Mouse (Mus musculus) kidney, postnatal 25 days (tissue): ENCODE results near the gene Cacna2d3.

Experiments used
- DNase-seq, 2 experiments: peaks; one replicate each; pipeline ENCODE4 v3.0.0; 2021; ENCODE audit warnings: mixed read lengths in 2 of 2

Gene Cacna2d3

DNA sequence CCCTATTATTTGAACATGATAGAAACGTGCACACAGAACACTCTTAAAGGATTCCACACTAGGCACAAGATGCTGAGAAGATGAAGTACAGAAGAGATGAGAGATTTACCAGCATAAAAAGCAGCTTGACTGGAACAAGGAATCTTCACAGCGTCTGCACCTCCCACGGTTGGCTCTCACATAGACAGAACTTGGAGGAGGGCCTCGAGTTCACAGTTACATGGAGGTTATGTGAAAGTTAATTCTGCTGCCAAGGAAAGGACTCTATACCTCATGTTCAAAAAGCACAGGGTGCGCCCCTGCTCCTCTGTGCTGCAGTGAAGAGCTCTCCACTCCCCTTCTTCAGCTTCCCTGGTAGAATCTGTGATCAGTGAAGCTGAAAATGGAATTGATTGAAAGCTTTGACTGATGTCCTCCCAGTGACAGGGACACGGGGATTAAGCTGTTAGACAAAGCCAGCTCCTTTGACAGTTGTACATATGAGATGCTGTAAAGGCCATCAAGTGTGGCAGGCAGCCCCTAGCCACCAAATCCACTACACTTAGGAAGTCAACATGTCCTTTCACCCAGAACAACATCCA, 243.2 kb downstream of the Cacna2d3 start:
- DNase-seq, result no peak

DNA sequence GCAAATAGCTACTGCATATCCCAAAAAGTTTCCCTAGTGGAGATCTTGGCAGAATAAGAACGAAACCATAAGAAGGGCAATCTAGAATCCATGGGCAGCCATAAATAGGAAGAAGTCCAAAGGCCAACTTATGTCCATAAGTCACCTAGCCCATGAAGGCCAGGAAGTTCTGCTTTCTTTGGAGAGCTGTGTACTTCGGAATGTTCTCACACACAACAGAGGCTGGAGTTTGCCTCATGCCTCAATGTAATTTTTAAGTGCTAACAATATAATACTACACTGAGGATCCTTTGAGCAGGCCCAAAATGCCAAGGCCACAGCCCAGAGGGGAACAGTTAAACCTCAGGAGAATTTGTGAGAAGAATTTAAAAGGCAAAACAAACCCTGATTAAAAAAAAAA, 257.4 kb downstream of the Cacna2d3 start:
- no peak for DNase-seq

DNA sequence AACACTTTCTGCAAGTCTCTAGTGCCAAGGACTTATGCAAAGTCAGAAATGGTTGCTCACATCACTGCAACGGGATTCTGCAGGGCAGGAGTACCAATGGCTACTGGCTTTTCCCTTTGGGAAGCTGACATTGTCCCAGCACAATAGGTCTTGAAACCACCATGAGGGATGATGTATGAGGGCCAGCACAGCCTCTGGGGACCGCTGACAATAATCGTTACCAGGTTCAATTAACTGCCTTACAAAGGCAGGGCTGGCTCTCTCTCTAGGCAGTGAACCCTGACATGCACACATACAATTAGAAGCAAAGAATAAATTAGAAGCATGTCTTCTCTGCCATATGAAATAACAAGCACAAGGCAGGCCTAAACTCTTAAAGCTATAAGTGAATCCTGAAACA, 272.5 kb downstream of the Cacna2d3 start:
- DNase-seq, result no peak

DNA sequence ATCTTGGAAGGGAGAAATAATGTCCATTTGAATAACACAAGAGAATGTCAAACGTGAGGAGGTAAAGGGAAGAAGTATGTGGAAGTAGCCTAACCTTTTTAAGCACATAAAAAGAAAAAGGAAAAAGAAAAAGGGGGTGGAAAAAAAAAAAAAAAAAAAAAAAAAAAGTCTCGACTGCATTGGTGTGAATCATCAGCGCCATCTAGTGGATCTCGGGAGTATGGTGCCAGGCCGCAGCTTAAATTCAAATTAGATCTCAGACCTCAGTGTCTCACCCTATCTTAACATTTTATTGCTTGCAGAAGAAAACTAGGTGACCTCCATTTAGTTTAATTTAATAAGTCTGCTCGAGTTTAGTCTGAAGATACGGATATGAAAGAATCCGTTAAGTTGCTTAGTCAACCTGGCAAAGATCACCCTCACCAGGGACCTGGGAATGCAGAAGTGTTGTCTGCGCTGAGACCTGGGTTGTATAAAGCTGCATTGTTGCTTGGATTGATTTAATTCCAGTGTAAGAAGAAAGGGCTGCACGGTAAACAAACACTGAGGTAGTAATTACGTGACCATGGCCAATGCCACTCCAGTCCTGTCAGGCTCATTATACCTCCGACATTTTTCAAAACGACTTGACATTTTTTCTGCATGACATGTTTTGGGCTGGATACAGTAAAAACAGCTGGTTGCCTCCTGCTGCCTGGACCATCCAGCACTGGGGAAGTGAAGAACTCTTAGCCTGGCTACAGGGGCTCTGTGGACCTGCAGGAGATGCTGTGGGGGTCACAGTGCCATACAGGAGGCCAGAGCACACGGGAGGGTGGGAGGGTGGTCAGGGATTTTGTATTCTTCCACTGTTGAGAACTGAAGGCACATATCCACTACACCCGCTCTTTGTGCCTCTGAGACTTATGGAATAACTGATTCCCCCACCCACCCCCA, 278.3 kb downstream of the Cacna2d3 start:
- peak; percentile 45 to 69 for DNase-seq

DNA sequence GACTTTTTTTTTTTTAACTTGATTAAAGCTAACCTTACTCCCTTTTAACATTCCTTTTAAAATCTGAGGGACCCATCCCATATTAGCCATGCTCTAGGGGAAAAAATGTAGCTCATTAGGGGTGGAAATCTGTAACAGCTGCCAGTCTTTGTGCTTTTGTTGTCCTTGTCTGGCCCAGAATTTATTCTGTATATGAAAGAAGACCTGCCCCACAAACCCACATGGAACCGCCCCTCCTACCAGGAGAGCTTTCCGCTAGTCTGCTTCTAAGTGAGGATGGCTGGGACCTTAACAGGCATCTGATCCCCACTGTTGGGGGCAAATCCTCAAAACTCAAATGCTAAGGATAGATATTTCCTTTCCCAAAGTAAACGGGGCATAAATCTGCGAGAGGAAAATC, 279.2 kb downstream of the Cacna2d3 start:
- DNase-seq, result no peak

DNA sequence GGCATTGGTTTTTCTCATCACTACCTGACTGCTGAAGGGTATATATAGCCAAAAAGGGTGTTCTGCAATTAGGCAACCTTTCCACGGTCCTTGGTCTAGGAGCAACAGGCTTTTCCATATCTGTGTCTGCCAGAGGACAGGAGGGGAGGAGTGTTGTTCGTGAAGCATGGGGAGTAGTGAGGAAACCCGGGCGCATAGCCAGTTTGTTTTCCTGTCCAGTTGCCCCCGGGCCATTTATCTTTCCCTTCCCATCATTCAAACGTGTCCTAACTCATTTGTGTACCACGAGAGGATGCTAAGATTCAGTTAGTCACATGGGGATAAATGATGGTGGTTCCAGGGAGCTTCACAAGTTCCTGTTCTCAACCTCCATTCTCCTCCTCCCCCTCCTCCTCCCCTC, 283.0 kb downstream of the Cacna2d3 start:
- peak in 1 of 2 experiments; percentile 38 for DNase-seq

DNA sequence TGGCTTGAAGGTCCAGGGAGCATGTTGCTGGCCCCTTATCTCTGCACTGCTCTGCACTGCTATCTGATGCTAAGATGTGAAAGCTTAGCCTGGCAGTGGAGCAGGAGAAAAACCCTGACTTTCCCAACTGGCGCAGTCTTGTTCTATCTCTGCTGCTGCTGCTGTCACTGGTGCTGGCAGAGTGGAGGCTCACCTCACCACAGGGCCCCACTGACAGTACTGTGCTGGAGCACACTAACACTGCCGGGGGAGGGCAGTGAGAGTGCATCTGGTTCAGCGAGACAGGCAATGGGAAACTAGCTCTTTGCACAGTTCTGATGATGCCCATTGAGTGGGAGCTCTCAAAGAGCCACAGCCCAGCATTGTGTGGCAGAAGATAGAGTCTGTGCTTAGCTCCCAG, 283.4 kb downstream of the Cacna2d3 start:
- no peak for DNase-seq

DNA sequence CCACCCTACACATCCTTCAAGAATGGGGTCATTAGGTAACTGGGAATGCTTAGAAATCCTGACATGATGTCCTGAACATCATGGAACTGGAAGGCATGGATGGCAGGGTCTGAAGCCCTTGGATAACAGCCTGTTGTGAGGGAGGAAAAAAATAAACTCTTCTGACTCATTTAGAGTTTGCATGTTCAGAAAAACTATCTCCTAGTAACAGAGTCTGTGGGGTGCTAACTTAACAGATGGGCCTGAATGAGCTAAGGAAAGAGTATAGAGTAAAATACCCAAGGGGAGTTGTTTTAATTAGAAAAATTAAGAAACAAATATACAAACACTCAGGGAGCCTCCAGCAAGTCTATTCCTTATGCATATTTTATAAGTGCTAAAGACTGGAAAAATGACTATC, 286.5 kb downstream of the Cacna2d3 start:
- no peak for DNase-seq

DNA sequence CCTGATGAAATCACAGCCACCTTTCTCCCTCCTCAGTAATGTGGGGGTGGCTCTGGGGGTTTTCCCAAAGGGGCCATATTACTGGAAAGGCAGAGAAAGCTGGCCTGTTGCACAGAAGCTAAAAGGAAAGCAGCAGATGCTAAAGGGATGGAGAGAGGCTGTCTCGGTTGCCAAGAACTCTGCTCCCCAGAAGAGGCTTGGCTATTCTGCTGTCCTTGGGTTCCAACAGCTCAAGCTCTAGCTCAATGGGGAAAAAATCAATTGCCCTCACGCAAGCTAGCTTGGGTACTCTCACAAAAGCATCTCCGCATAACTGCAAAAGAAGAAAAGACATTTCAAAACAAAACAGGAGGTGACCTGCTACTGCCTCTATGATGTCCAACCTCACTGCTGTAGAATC, 287.9 kb downstream of the Cacna2d3 start:
- DNase-seq, result no peak

DNA sequence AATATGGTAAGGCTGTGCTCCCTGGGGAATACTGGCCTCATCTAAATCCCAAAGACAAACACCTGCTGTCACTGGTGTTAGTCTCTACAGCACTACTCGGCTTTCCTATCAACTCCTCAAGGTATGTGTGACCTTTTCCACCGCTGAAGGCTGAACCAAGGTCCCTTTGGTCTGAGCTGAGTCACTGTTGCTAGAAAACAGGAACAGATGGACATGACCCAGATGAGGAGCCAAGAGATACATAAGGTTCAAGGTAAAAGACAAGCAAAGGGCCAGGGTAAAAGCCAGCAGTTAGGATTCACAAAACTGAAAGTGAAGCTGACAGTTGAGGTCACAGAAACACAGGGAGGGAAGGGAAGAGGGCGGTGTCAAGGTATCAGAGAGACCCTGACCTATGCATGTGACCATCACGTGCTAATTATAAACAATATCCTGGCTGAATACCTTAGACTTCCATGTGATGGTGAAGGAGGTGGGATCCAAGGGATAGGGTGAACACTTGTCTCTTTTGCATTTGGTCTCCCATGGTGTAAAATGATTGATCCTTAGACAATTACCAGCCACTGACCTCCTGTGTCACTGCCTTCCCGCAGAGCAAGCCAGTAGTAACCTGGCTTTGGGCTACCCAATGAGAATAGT, 288.5 kb downstream of the Cacna2d3 start:
- DNase-seq, result no peak

DNA sequence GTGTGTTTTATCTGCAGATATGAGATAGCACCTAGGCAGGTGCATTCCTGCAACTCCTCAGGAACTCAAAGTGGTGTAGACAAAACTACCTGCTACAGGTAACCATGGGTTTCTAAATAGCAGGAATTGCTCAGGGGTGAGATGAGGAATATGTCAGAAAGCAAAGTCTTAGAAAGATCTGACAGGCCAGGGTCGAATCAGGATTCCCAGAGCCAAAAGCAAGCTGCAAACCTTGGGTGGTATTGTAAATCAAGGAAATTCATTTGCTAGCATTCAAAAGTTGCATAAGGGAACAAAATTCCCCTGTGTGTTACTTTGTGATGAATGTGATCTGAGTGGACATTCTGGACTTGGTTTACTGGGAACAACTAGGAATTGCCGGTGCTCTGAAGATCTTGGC, 291.9 kb downstream of the Cacna2d3 start:
- no peak for DNase-seq

DNA sequence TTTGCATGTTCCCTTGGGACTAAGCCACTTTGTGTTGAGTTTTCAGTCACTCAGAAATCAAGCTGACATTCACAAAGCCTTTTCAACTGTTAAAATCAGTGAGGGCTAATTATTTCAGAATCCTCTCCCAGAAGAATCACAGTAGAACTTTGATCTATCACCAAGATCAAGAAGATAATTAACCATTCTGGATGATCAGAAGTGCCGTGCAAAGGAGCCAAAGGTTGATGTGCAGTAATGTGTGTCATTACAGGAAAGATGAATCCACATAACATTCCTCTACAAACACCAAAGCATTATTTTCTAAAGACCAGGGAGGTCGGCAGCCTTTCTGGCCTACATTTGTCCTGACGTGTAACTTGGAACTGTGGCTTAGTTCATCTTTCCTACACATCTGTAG, 296.0 kb downstream of the Cacna2d3 start:
- DNase-seq, result peak in 1 of 2 experiments; percentile 8

DNA sequence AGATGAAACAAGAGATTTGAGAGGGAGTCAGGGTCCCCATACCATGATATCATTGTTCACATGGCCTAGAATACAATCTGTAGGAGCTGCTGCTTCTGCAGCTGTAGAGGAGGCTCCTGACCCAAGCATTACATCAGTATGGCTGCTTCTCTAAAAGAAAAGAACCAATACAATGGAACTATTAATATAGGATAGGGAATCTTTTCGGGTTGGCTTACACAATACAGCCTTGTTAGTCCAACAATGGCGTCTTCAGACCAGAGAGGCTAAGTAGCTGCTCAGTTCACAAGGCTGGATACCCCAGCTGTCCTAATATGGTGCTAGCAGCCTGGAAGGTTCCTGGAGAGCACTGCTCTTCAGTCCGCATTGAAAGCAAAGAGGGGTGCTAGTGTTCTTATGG, 296.5 kb downstream of the Cacna2d3 start:
- DNase-seq, result no peak

DNA sequence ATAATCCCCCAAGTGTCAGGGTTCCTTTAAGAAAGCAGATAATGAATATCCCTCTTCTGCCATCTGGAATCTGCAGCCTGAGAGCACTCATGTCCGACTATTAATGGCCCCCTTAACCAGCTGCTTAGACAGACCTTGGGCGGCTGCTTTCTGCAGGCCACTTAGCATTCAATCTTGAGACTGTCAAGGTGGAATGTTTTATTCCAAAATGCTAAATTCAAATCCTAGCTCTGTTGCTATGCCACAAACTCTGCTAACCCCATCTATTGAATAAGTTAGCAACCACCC, 315.8 kb downstream of the Cacna2d3 start:
- DNase-seq, result no peak

DNA sequence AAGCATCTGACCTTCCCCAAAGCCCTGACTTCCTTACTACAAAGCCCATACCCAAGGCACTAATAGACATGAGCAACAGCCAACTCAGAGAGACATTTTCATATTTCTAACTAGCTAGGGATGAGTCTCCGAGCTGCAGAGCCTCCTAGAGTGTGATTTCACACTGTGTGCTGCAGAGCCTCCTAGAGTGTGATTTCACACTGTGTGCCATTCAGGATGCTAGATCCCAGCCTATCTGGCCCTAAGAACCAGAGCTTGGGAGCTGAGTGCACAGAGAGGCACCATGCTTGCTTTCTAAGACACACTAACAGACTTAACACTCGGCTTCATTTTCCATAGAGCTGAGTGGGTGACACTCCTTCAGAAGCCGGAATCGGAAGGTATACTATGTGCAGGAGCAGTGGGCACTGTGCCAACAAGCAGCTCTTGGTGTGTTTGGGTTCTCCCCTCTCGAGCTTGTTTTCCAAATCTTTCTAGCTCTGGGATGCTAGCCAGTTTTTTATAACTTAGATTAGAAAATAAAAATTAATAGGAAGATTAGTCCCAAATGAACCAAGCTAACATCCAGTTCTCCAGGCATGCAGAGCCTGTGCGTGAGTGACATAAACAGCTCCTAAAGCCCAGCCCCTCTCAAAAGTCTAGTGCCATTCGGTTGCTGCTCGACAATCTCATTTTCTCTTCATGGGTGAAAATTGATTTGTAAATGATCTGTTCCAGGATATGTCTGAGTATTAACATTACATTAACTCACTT, 316.4 kb downstream of the Cacna2d3 start:
- DNase-seq, result peak in 1 of 2 experiments; percentile 8

DNA sequence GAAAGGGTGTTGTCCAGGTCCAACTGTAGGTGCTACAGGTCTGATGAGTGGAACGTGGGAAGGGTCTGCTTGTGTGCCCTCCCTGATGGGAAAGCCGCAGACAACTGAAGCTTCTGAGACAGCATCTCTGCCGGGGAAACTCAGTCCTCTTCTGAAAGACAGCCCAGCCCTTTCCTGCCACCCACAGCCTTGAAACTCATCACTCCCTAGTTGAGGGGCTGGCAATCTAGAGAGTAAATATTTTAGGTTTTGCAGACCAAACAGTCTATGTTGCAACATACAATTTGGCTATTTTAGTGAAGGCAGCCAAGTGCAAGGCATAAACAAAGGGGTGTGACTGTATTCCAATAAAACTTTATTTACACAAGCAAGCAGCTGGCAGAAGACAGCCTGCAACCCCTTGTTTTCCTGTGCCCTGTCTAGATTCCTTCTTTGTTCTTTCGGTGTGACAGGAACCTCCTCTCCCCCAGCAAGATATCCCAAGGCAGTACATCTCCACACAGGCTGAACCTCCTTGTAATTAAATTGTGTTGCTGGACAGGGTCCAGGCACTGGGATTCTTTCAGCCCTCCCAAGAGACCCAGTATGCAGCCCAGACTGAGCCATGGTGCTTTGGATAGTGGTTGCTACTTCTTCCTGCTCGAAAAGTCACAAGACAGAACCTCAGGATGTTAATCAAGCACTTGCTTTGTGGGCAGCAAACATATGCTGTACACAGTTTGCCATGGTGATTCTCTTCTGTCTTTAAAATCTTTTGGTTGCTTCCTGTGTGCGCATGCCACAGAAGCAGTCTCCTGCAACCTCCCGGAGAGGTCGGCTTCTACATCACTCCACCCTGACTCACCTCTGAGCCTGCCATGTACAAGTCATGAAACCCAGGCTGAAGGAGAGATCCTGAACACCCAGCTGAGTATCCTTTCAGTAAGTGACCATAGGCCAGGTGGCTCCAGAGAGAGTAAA, 317.5 kb downstream of the Cacna2d3 start:
- peak in 1 of 2 experiments; percentile 40 for DNase-seq

DNA sequence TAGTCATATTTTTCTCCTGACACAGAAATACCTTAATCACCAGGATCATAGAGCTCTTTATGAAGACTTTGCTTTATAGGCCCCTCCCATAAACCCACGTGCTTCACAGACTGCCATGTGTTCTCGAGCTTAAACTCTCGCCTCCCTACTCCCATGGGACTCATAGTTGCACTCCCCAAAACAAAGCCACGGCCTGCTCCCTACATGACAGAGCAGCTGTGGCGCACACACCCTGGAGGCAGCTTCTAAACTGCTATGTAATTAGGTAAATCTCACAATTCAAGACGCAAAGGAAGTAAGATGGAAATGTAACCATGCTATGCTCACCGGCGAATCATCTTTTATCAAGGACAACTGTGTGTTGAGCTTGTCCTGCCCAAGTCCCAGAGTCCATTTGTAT, 319.2 kb downstream of the Cacna2d3 start:
- no peak for DNase-seq

DNA sequence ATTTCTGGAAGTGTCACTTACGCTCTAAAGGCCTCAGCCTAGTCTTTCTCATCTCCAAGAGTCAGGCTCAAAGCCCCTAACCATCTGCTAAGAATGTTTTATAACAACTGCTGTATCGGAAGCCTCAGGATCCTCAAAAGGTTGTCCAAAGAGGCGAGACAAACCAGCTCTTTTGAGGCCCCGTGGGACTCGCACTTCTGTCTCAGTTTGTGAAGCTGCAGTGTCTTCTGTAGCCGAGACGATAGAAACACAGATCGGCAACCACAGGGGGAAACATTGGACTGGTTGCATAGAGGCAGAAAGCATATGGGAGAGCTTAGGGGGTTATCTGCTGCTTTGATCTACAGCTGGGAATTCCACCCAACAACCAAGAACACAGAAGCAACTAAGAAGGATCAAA, 327.9 kb downstream of the Cacna2d3 start:
- DNase-seq, result no peak

DNA sequence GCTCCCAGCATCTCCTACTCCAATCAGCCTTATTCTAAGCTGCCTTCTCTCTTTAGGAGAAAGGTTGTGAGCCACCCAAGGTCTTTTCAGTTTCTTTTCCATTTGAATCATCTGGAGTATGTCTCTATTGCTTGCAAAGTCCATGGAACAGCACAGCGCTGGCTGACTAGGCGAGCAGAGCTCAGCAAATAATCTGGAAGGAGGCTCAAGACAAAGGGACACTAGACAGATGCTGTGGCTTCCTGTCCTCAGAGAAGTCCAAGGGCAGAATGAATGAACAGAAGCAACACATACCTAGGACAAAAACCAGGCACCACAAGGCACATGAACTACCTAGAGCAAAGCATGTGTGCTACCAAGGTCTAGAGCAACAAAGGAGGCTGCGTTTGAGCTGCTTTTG, 328.8 kb downstream of the Cacna2d3 start:
- no peak for DNase-seq

DNA sequence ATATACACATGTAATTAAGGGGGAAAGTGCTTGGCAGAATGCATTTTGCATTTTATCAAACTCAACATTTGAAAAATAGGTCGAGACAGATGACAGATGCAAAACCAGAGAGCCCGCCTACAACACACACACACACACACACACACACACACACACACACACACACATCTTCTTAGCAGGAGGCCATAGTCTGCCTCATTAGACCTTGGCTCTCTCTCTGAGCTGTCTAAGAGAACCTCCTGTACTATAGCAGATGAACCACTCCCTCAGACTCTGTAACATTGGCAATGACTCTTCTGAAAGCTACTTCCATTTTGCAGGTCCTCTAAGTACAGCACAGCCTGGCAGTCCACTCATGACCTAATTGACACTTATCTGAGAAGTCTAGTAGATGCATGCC, 330.2 kb downstream of the Cacna2d3 start:
- DNase-seq, result no peak

DNA sequence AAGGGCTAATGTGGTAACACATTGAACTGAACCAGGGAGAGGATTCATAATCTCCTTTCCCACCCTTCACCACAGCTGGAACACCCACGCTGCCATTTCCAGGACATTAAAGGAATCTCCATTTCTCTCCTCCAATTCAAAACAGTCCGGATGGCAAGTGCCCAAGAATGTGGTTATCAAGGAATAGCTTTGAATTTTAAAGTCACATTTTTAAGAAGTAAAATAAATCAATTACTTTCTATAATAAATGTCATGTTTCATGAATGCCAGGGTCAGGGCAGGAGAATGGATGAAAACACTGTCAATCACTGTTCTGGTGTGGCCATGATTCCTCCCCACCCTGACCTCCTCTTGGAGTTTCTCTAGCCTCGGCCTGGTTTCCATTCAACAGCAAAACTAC, 333.9 kb downstream of the Cacna2d3 start:
- DNase-seq, result peak in 1 of 2 experiments; percentile 39

DNA sequence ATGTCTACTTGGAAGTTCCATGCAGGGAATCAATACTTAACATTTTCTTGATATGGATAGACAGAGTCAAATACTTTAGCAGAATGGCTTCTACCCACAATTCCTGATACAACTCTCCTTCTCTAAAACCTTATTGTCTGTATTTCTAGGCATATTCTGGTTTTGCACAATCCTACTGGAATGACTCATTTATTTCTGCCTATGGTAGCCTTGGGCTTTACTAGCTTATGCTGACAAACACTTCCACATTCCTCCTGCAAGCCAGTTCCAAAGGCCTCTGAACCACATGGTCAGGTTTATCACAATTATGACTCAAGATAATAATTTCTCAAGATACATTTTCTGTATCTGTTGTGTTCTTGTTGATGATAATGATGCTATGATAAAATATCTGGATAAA, 336.2 kb downstream of the Cacna2d3 start:
- DNase-seq, result no peak
